Mouse (Mus musculus): ENCODE data around the gene Disc1. TPM values are rescaled to one million over a fixed set of nuclear protein-coding genes. Genes with fewer than 3 reads are reported as not detected.

The Disc1 gene
- total RNA-seq (2021) = 1 to 10 TPM; 1.4 to 2.5 TPM

DNA sequence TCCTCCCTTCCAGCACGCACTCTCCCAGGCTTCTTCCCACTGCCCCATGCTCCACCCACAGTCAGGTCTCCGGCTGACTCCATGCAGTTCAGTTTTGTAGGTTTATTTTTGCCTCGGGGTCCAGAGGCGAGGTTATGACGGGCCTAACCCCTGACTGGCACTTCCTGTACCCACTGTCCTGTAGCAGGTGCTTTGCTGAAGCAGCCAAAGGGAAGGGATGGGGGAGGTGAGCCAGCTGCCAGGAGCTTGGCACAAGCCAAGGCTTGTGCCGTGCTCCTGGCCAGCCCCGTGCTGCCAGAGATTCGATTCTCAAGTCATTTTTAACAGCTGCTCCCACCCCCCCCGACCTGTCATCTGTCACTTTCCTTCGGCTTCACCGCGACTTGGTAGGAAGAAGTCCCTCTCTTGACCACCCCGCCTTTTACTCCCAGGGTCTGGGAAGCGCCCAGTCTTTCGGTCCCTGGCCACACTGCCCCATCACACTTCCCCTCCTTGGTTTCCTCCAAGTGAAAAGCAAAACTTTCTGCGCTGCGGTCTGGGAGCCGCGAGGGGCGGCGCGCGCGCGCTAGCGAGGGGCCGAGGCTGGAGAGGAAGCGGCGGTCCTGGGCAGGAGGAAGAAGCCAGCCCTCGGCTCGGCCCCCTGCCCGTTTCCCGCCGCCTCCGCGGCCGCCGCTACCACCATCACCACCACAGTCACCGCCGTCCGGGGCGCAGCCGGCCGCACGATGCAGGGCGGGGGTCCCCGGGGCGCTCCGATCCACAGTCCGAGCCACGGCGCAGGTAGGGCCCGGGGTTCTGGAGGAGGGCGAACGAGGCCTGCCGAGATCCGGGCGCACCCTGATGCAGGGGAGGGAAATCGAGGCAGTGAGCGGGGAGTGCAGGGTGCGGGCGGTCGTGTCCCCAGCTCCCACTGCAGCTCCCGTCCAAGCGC is at the start of gene Disc1:
TSS of gene Disc1 (plus strand) at position 691 of the 931 bp plus-strand sequence.
- DNase-seq (ENCODE audit: low spot score in 2 of 2) = peak; percentile 22 to 26
- intact Hi-C loops (cut with DNase I) = loop anchor here (10.0 kb wide), 1 partner anchor 811 kb away; no protein-coding TSS in a partner anchor

DNA sequence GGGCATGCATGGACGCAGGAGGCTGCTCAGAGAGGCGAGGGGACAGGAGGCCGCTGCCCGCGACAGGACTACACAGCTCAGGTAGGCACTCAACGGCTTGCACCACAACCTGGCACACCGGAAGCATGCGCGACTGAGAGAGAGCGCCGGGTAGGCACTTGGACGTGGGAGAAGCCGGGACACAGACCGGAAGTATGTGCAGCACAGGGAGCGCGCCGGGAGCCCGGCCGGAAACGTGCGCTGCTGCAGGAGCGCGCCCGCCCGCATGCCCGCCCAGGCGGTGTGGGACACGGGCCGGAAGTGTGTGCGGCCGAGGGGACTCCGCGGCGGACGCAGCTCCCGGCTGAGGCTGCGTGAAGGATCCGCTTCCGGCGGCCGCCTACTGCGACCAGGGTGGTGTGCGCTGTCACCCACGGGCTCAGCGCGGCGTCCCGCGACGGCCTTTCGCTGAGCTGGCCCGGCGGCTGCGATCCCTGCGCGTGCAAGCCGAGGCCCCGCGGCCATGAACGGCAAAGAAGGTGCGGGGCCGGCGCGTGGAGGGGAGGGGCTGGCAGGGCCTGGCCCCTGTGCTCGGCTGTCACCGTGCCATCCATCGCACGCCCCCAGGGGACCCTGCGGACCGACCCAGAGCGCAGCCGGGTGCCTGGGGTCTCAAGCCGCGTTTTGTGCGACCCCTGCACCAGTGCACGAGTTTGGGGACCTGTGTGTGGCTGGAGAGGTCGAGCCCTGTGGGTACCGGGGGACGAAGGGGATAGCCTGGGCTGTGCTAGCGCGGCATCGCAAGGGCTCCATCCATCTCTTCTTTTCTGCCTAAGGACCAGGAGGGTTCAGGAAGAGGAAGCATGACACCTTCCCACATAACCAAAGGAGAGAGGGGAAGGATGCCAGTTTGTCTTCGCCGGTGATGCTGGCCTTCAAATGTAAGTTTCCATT is 41.0 kb upstream of the Disc1 start, which contains the start of gene Tsnax:
TSS of gene Tsnax (plus strand) at position 303 of the 933 bp plus-strand sequence.
- intact Hi-C loops (cut with DNase I) = loop anchor here (2.0 to 5.0 kb wide), 2 partner anchors 64 to 116 kb away; partner anchors contain the start of genes Egln1, Exoc8 and Sprtn
- peak; percentile 92 to 97 for DNase-seq (ENCODE audit: low spot score in 2 of 2)

DNA sequence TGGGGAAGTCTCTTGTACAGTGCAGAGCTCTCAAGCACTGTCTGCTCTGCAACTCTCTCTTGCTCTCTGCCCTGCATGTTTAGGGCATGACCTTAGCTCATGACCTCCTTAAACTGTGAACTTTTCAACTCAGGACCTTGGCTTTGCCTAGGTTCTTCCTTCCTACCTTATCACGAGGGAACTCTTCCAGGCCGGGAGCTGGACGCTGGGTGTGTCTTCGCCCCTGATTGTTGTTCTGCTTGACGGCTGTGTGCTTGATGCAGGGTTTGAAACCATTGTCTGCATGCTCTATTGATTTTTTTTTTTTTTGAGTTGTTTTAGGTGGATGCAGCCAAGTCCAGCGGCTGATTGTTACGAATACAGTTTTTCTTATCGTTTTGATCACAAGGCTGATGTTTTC is 29.9 kb upstream of the Disc1 start:
- no peak for DNase-seq (ENCODE audit: low spot score in 2 of 2)
- intact Hi-C loops (cut with DNase I) = no loop called here

DNA sequence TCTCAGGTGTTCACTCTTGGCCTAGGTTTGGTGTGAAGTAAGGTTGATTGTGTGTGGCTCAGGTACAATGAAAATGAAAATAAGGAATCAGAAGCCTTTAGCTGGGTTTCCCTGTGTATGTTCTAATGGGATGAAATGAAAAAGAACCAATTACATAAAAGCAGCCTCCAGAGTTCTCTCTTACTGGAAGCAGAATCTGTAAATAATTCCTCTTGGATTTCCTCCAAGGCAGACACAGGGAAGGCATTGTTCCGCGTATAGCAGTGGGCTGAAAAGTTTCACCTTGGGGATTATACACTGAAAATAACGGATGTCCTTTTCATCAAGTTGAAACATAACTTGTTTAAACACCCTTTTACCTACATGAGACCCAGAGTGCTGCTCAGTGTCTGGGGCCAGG is 26.8 kb upstream of the Disc1 start:
- DNase-seq (ENCODE audit: low spot score in 2 of 2) = no peak
- intact Hi-C loops (cut with DNase I) = no loop called here

DNA sequence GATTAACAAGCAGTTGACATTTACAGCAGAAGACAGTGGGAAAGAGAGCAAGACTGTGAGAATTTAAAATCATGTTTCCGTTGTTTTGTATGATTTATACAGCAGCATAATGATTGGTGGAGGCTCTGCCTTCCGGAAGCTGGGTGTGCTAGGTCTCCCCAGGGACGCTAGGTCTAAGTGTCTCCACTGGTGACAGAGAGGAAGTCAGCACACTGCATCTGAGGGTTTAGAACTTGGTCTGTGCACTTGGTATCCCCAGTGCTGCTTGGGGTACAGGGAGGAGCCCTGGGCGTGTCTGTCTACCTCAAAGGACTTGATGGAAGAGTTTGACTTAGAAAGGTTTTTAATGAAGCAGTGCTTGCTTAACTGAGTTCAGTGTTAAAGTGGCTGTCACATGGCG is 25.2 kb upstream of the Disc1 start:
- DNase-seq (ENCODE audit: low spot score in 2 of 2) = no peak
- intact Hi-C loops (cut with DNase I) = no loop called here

DNA sequence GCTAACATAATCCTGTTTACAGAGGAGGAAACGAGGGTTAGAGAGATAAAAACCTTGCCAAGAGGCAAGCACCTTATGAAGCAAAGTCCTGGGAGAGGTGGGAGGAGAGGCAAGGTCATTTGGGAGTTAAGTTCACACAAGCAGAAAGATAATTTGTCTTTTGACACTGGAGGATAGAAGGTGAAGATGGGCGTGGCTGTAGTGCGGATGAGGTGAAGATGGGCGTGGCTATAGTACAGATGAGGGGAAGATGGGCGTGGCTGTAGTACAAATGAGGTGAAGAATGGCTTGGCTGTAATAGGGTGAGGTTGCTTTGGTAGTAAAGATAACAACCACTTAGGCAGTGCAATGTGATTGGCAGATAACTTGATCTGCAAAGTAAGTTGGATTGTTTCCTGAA is 22.7 kb upstream of the Disc1 start:
- DNase-seq (ENCODE audit: low spot score in 2 of 2) = no peak
- intact Hi-C loops (cut with DNase I) = loop anchor here (5.0 kb wide), 1 partner anchor 84 kb away; the partner anchor contains the start of gene Egln1

DNA sequence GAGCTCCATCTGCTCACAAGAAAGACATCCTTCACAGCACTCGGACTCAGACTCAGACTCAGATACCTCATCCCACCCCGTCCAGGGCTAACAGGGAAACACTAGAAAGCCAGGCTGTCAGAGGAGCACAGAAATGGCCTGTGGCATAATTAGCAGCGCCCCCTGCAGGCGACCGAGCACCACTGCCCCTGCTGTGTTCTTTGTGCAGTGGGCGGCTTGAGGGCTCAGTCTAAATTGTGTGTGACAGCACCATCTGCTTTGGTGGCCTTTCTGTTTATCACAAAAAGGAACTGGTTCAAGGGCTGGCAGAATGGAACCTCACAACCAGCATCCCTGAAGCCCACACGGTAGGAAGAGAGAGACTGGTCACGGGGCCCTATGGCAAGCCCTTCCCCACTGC is 19.3 kb upstream of the Disc1 start:
- intact Hi-C loops (cut with DNase I) = loop anchor here (5.0 kb wide), 1 partner anchor 87 kb away; the partner anchor contains the start of gene Egln1
- peak; percentile 54 to 57 for DNase-seq (ENCODE audit: low spot score in 2 of 2)

DNA sequence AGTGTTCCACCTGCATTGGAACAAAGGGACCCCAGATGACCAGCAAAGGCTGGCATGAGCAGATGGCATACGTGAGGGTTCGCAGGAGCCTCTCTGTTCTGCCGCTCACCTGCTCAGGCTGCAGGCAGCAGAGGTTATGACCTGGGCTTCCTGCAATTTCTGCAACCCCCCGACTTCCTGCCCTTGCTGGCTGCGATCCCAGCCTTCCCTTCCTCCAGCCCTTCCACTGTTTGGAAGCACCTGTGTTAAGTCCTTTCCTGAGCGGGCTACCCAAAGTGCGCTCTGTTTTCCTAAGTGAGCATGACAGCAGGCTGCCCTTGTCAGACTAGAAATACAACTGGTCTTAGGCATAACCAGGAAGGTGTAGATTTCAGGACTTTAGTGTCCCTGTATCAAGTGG is 16.9 kb upstream of the Disc1 start:
- intact Hi-C loops (cut with DNase I) = no loop called here
- DNase-seq (ENCODE audit: low spot score in 2 of 2) = no peak

DNA sequence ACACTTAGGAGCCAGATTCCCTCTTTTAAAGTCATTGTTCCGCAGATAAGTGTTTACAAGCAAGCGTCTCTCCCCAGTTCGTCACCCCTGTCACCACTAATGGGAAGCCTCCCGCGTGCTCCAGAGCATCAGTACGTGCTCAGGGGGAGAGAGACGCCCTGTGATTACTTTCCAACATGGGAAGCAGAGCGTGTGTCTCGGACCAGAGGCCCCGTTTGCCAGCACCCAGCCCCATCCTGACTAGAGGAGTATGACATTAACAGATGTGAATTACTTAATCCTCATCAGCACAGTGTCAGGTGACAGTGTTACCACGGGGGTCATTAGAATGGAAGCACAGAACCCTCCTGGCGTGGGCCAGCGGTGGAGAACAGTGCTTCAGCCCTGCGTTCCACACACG is 15.3 kb upstream of the Disc1 start:
- intact Hi-C loops (cut with DNase I) = no loop called here
- no peak for DNase-seq (ENCODE audit: low spot score in 2 of 2)

DNA sequence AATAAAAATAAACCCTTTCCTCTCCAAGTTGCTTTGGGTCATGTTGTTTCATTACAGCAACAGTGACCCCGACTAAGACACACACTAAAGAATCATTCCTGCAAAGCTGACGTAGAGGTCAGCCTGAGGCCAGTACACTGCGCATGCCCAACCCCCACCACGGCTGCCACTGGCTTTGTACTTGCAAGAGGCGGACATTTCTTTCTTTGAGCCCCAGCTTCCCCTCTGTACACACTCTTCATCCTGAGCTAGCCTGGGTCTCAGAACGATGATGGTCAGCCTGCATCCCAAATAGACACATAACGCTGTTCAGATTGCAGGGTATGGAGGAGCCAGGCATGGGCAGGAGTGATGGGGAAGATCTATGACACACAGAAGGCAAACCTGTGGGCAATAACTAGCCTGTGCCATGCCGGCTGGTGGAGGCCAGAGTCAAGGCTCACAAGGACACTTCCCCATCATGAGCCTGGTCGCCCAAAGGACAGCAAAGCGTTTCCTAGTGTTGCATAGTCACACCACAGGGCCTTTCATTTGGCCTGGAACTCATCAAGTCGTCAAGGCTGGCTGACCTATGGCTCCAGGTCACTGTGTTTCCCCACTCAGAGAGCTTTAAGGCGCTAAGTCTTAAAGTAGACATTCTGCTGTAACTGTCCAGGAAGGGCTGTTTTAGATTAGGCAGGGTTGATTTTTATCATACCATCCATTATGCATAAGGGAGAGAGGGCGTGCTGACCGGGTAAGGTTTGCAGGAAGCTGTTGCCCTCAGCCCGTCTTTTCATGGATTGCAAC is 13.2 kb upstream of the Disc1 start:
- no peak for DNase-seq (ENCODE audit: low spot score in 2 of 2)
- intact Hi-C loops (cut with DNase I) = loop anchor here (5.0 kb wide), 1 partner anchor 143 kb away; the partner anchor contains the start of genes Exoc8 and Sprtn

DNA sequence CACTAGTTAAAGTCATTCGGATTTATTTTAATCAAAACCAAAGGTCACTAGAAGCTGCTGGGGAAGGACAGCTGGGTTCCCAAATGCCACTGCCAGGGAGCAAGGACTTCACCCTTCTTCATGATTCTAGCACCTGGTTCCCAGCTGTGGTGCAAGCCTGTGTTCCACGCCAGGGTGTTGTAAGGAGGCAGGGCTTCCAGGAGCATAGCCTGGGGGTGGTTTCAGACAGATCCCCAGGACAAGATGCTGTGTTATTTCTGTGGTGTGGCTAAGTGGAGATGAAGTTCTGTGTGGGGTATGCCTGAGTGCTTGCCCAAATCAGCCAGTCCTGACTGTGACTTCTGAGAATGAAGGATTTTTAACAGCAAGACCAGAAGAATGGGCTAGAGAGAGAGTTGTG is 12.5 kb upstream of the Disc1 start:
- intact Hi-C loops (cut with DNase I) = loop anchor here (5.0 kb wide), 1 partner anchor 144 kb away; the partner anchor contains the start of genes Exoc8 and Sprtn
- DNase-seq (ENCODE audit: low spot score in 2 of 2) = peak in 1 of 2 experiments; percentile 27

DNA sequence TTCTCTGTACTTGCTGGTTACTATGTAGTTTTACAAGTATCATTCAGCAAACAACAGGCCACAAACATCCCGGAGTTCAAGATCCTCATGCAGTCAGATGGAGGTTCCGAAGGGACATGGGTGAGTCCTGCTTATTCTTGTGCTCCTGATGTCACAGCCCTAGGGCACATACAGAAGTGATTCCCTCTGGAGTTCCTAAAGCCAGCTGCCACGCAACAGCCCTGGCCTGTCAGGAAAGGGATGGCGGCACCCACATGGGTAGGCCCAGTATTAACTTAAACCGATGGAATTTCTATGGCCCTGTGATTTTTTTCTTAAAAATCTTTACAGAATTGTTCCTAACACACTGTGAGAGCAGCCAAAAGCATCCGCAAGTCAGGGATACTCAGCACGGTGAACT is 10.6 kb upstream of the Disc1 start:
- intact Hi-C loops (cut with DNase I) = loop anchor here (5.0 kb wide), 1 partner anchor 146 kb away; the partner anchor contains the start of genes Exoc8 and Sprtn
- DNase-seq (ENCODE audit: low spot score in 2 of 2) = no peak

DNA sequence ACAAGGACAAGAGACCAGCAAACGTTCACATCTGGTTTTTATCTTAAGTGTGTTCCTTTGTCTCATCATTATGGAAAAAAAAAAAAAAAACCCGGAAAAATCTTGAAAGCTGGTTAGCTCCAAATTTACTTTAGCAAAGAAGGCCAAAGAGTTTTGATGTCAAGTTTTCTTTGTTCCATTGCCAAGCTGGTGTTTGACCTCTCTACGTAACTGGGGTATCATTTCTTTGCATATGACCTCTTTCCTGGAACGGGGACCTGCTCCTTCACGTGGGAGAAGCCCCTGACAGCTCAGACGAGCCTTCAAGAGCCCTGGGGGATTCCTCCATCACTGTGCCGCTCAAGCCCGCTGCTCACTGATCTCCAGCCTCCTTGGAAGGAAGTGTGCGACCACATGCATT is 10.1 kb upstream of the Disc1 start:
- intact Hi-C loops (cut with DNase I) = loop anchor here (5.0 kb wide), 1 partner anchor 147 kb away; the partner anchor contains the start of genes Exoc8 and Sprtn
- no peak for DNase-seq (ENCODE audit: low spot score in 2 of 2)

DNA sequence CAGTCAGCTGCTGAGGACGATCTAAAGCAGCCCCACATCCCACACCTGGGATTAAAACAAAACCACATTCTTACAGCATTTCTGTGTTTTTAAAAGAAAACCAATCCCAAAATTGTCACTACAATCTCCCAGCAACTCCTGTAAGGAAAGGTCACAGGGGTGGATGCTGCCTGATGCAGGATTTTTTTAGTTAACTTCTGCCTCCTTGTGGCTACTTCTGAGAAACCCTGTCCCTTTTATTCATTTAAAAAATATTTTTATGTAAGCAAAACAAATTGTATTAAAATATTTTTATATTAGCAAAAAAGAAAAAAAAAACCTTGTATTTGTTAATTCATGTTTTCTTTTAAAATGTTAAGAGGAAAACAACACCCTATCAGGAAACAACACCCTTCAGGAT is 8.2 kb upstream of the Disc1 start:
- intact Hi-C loops (cut with DNase I) = no loop called here
- DNase-seq (ENCODE audit: low spot score in 2 of 2) = no peak

DNA sequence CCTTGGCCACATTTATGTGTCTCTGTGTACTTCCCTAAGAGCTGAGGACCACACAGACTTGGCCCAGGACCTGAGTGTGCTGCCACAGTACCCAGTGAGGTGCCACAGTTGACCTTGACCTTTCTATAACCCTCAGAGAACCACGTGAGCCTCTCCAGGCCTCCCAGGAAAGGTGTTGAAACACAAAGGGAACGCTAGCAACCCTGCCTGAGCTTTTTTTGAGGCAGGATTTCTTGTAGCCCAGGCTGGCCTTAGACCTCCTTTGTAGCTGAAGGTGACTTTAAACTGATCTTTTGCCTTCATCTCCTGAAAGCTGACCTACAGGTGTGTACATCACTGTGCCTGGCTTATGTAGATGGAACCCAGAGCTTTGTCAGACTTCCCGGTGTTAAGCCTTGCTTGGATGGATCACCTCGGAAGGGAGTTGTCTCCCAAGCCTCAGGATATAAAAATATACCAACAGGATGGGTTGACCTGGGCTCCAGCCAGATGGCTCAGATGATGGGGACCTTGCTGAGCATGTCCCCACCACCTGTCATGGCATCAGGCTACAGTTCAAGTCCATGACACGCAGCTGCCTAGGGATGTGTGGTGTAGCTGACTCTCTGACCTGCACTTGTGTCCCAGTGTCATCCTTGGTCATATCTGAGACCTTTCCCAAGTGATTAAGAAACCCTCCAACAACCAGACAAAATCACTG is 4.8 kb upstream of the Disc1 start:
- intact Hi-C loops (cut with DNase I) = no loop called here

DNA sequence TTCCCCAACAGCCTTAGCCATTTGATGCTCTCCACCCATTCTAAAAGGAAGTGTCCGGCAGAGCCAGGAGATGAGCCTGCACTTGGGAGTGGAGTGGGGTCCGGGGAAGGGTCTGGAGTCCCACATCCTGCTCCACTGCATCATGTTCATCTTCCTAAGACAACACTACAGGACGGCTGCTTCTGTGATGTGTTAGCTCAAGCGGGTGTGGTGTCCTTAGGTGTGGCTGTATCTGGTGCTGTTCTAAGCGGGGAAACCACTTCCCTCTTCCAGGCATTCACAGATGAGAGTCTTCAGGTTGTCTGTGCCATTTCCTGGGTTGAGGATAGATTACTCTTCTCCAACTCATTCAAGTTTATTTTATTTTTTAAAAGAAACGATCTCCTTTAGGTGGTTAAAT is 4.2 kb upstream of the Disc1 start:
- intact Hi-C loops (cut with DNase I) = loop anchor here (10.0 kb wide), 1 partner anchor 815 kb away; no protein-coding TSS in a partner anchor
- DNase-seq (ENCODE audit: low spot score in 2 of 2) = no peak

More for the DNA sequence above, 4.8 kb upstream of the Disc1 start:
- DNase-seq (ENCODE audit: low spot score in 2 of 2) = no peak

DNA sequence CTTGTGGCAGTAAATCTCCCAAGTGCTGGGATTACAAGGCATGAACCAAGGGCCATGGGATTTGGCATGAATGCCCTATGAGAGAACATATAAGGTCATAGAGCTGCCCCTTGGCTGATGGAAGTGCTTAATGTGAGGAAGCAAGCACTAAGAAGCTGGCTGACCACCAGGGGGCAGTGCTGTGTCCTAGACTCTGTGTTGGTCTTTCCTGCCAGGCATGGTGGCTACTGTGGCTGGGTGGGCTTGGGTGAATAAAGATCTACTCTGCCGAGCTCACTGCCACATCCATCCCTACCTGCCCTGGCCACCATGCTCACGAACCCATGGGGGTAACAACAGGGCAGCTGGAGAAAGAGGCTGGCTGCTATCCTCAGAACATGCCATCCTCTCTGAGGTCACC is 2.0 kb upstream of the Disc1 start:
- DNase-seq (ENCODE audit: low spot score in 2 of 2) = peak; percentile 43 to 45
- intact Hi-C loops (cut with DNase I) = loop anchor here (10.0 kb wide), 1 partner anchor 813 kb away; no protein-coding TSS in a partner anchor

DNA sequence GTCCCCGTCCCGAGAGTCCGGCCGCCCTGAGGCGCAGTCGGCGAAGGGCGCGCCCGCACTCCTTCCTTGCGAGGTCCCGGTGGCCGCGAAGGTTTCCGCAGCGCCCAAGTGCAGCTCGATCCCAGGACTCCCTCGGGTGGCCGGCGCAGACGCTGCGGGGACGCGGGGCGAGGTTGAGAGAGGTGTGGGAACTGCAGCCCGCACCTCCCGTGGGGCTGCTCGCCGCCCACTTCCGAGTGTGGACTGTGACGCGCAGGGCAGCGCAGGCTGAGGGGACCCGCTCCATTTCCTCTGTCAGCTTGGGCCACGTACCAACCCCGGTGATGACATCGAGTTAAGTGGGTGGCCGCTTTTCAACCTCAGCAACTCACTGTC is 428 bp downstream of the Disc1 start:
- intact Hi-C loops (cut with DNase I) = loop anchor here (10.0 kb wide), 1 partner anchor 810 kb away; no protein-coding TSS in a partner anchor
- DNase-seq (ENCODE audit: low spot score in 2 of 2) = peak; percentile 38 to 40

All from left cerebral cortex, postnatal 36 days (tissue).